Mouse (Mus musculus): ENCODE measurements around the gene Mboat2. TPM values are rescaled to one million over a fixed set of nuclear protein-coding genes. Genes with fewer than 3 reads are reported as not detected.

Gene Mboat2
- polyA plus RNA-seq, 1 experiment from 2014 or later, result 2.8 TPM

DNA sequence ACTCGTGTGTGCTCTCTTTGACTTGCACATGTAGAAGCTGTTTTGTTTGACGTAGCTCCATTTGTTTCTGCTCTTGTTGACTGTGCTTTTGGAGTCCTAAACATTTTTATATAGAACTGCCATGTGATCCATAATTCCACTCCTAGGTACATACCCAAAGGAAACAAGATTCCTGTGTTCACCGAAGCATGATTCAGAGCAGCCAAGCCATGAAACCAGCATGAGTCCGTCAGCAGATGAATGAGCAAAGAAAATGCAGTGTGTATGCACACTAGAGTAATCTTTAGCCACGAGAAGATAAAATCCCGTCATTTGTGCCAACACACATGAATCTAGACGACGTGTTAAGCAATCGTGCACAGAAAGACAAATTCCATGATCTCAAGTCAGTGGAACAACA is 67.5 kb downstream of the Mboat2 start:
- no peaks in the 10 kb centered on the region for H3K9me3 ChIP-seq (replicated peaks; ENCODE audit: control insufficient read depth, low read length)
- no peak overlapping the region for H3K9ac ChIP-seq (ENCODE audit: low read depth, low read length)
- ATAC-seq (ENCODE audit: low read depth), result no peak
- WGBS (ENCODE audit: insufficient replicate concordance), result 74% methylated on average over 9 of the region's 9 CpGs
- H3K27ac ChIP-seq (ENCODE audit: low read length), result no peak overlapping the region
- H3K36me3 ChIP-seq (ENCODE audit: control insufficient read depth, insufficient read depth), result no peaks in the 10 kb centered on the region
- no peak overlapping the region for H3K4me3 ChIP-seq (ENCODE audit: low read depth, low read length)
- H3K27me3 ChIP-seq (ENCODE audit: control insufficient read depth, insufficient read depth, low read depth, low read length), result no peaks in the 10 kb centered on the region
- no peak overlapping the region for H3K4me2 ChIP-seq (ENCODE audit: low read depth, low read length)
- H3K4me1 ChIP-seq (ENCODE audit: control insufficient read depth, low read depth, low read length), result peaks cover 13% of the 10 kb centered on the region

DNA sequence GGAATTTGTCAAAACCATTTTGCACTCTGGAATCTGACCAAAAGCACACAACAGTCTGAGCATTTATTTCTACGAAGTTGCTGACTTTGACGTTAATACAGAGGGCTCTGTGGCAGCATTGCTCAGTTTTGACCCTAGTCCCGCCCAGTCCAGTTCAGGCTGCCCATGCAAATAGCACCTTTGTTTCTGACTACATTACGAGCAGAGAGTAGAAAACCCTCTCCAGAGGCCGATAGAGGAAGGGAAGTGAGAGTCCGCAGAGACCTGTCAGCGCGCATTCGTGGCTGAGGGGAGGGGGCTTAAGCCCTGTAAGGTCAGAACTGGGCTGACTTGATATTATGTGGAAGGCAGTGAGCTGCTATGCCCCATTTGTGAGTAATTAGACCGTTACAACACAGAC is 69.0 kb downstream of the Mboat2 start:
- H3K4me1 ChIP-seq (ENCODE audit: control insufficient read depth, low read depth, low read length), result no peaks in the 10 kb centered on the region
- H3K4me2 ChIP-seq (ENCODE audit: low read depth, low read length), result no peak overlapping the region
- H3K27me3 ChIP-seq (ENCODE audit: control insufficient read depth, insufficient read depth, low read depth, low read length), result no peaks in the 10 kb centered on the region
- WGBS (ENCODE audit: insufficient replicate concordance), result 76% methylated on average over 10 of the region's 10 CpGs
- H3K27ac ChIP-seq (ENCODE audit: low read length), result no peak overlapping the region
- ATAC-seq (ENCODE audit: low read depth), result no peak
- no peak overlapping the region for H3K4me3 ChIP-seq (ENCODE audit: low read depth, low read length)
- H3K36me3 ChIP-seq (ENCODE audit: control insufficient read depth, insufficient read depth), result no peaks in the 10 kb centered on the region
- H3K9me3 ChIP-seq (replicated peaks; ENCODE audit: control insufficient read depth, low read length), result no peaks in the 10 kb centered on the region
- H3K9ac ChIP-seq (ENCODE audit: low read depth, low read length), result no peak overlapping the region

DNA sequence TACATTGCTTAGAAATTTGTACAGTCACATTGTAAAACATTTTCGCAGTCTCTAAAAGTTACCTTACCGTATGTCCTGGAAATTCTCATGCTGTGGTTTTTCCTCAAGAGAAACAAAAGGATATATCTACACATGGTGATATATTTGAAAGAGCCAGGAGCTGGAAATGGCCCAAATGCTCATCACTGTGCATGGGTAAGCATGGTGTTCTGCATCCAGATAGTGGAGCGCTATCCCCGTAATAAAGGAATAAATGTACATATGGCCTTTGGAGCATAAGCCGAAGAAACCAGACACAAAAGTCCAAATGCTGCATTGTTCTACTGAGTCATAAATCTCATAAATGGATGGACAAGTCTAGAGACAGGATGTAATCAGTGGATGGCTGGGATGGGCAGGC is 72.1 kb downstream of the Mboat2 start:
- Histone ChIP-seq H3K9ac (ENCODE audit: low read depth, low read length) (no peak overlapping the region), H3K27me3 (ENCODE audit: control insufficient read depth, insufficient read depth, low read depth, low read length) (no peaks in the 10 kb centered on the region), H3K4me2 (ENCODE audit: low read depth, low read length) (no peak overlapping the region), H3K27ac (ENCODE audit: low read length) (no peak overlapping the region), H3K36me3 (ENCODE audit: control insufficient read depth, insufficient read depth) (no peaks in the 10 kb centered on the region), H3K4me1 (ENCODE audit: control insufficient read depth, low read depth, low read length) (no peaks in the 10 kb centered on the region), H3K4me3 (ENCODE audit: low read depth, low read length) (no peak overlapping the region), H3K9me3 (replicated peaks; ENCODE audit: control insufficient read depth, low read length) (no peaks in the 10 kb centered on the region)
- ATAC-seq (ENCODE audit: low read depth), result no peak
- WGBS (ENCODE audit: insufficient replicate concordance), result 90% methylated on average over 5 of the region's 5 CpGs

DNA sequence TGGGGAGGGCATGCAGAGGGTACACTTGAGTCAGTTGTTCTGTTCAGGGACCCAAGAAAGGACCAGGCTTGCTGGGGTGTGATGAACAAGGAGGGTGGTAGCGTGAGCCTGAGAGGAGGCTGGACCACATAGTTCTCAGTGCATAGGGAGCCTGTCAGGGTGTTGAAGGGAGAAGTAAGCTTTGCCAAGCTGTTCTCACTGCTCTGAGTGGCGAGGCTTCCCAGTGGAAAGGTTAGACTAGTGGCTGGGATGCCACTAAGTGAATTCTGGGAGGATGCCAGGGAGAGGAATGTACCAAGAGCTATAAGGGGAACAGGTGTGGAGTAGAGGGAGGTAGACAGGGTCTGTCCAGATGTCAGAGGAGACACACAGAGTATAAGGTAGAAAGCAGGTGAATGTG is 77.2 kb downstream of the Mboat2 start:
- Histone ChIP-seq H3K4me2 (ENCODE audit: low read depth, low read length) (no peak overlapping the region), H3K36me3 (ENCODE audit: control insufficient read depth, insufficient read depth) (no peaks in the 10 kb centered on the region), H3K4me3 (ENCODE audit: low read depth, low read length) (no peak overlapping the region), H3K27ac (ENCODE audit: low read length) (no peak overlapping the region), H3K9me3 (replicated peaks; ENCODE audit: control insufficient read depth, low read length) (no peaks in the 10 kb centered on the region), H3K9ac (ENCODE audit: low read depth, low read length) (no peak overlapping the region), H3K27me3 (ENCODE audit: control insufficient read depth, insufficient read depth, low read depth, low read length) (no peaks in the 10 kb centered on the region), H3K4me1 (ENCODE audit: control insufficient read depth, low read depth, low read length) (no peaks in the 10 kb centered on the region)
- ATAC-seq (ENCODE audit: low read depth), result no peak
- WGBS (ENCODE audit: insufficient replicate concordance), result 72% methylated on average over 2 of the region's 2 CpGs

DNA sequence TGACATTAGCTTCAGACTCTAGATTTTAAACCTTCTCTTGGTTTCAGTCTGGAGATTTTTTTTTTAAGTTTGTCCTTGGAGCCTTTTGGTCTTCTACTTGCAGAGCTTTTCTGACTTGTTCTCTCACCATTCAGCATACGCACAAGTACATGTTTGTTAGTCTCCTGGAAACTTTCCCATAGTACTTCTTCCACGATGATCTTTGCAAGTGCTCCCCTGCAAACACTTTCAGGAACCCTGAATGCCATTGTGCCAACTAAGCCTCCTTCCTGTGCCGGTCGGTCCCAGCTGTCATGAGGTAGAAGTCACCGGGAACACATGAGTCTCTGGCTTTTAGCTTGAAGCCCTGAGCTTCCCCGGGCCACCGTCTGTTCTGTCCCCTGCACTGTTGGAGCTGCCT is 79.0 kb downstream of the Mboat2 start:
- no peaks in the 10 kb centered on the region for H3K4me1 ChIP-seq (ENCODE audit: control insufficient read depth, low read depth, low read length)
- H3K9ac ChIP-seq (ENCODE audit: low read depth, low read length), result no peak overlapping the region
- H3K36me3 ChIP-seq (ENCODE audit: control insufficient read depth, insufficient read depth), result no peaks in the 10 kb centered on the region
- no peaks in the 10 kb centered on the region for H3K9me3 ChIP-seq (replicated peaks; ENCODE audit: control insufficient read depth, low read length)
- H3K4me2 ChIP-seq (ENCODE audit: low read depth, low read length), result no peak overlapping the region
- H3K27me3 ChIP-seq (ENCODE audit: control insufficient read depth, insufficient read depth, low read depth, low read length), result no peaks in the 10 kb centered on the region
- 86% methylated on average over 7 of the region's 7 CpGs for WGBS (ENCODE audit: insufficient replicate concordance)
- no peak overlapping the region for H3K27ac ChIP-seq (ENCODE audit: low read length)
- no peak for ATAC-seq (ENCODE audit: low read depth)
- no peak overlapping the region for H3K4me3 ChIP-seq (ENCODE audit: low read depth, low read length)

DNA sequence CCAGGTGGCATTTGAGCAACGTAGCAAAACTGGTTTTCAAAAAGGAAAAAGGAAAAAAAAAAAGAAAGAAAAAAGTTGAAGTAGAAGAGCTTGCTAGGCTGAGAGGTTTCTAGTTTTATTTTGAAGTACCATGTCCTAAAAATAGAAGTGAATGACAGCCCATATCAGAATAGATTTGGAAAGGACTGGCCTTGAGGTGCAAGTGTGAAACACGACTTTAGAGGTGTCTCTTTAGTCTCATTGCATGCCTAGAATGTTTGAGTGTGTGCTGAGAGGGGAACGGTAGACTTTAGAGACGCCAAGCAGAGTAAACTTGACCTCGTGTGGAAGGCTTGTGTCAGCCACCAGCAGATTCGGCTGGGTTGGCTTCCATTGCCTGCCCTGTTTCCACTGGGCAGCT is 81.5 kb downstream of the Mboat2 start:
- no peak overlapping the region for H3K4me3 ChIP-seq (ENCODE audit: low read depth, low read length)
- H3K27me3 ChIP-seq (ENCODE audit: control insufficient read depth, insufficient read depth, low read depth, low read length), result no peaks in the 10 kb centered on the region
- no peak for ATAC-seq (ENCODE audit: low read depth)
- H3K4me1 ChIP-seq (ENCODE audit: control insufficient read depth, low read depth, low read length), result no peaks in the 10 kb centered on the region
- no peak overlapping the region for H3K4me2 ChIP-seq (ENCODE audit: low read depth, low read length)
- no peaks in the 10 kb centered on the region for H3K36me3 ChIP-seq (ENCODE audit: control insufficient read depth, insufficient read depth)
- no peak overlapping the region for H3K27ac ChIP-seq (ENCODE audit: low read length)
- H3K9me3 ChIP-seq (replicated peaks; ENCODE audit: control insufficient read depth, low read length), result no peaks in the 10 kb centered on the region
- H3K9ac ChIP-seq (ENCODE audit: low read depth, low read length), result no peak overlapping the region
- 60% methylated on average over 6 of the region's 6 CpGs for WGBS (ENCODE audit: insufficient replicate concordance)

DNA sequence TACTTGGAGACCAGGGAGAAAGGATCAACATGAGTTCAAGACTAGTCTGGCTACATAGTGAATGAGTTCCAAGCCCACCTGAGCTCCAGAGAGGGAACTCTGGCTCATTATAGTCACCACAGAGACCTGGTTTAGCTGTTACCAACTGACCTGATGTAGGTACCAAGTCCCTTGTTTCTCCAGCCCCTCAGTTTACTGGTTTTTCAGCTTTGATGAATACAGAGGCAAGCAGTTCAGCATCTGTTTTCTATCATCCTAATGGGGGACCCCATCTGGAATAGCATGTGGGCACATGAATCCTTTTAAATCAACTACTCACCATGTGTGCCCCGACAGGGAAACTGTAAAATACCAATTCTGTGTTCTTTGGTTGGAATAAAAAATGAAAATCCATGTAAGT is 82.2 kb downstream of the Mboat2 start:
- no peaks in the 10 kb centered on the region for H3K4me1 ChIP-seq (ENCODE audit: control insufficient read depth, low read depth, low read length)
- 53% methylated on average over 1 of the region's 1 CpGs for WGBS (ENCODE audit: insufficient replicate concordance)
- H3K27ac ChIP-seq (ENCODE audit: low read length), result no peak overlapping the region
- H3K27me3 ChIP-seq (ENCODE audit: control insufficient read depth, insufficient read depth, low read depth, low read length), result no peaks in the 10 kb centered on the region
- H3K36me3 ChIP-seq (ENCODE audit: control insufficient read depth, insufficient read depth), result no peaks in the 10 kb centered on the region
- no peak overlapping the region for H3K4me3 ChIP-seq (ENCODE audit: low read depth, low read length)
- H3K9ac ChIP-seq (ENCODE audit: low read depth, low read length), result no peak overlapping the region
- no peaks in the 10 kb centered on the region for H3K9me3 ChIP-seq (replicated peaks; ENCODE audit: control insufficient read depth, low read length)
- no peak overlapping the region for H3K4me2 ChIP-seq (ENCODE audit: low read depth, low read length)
- ATAC-seq (ENCODE audit: low read depth), result no peak

DNA sequence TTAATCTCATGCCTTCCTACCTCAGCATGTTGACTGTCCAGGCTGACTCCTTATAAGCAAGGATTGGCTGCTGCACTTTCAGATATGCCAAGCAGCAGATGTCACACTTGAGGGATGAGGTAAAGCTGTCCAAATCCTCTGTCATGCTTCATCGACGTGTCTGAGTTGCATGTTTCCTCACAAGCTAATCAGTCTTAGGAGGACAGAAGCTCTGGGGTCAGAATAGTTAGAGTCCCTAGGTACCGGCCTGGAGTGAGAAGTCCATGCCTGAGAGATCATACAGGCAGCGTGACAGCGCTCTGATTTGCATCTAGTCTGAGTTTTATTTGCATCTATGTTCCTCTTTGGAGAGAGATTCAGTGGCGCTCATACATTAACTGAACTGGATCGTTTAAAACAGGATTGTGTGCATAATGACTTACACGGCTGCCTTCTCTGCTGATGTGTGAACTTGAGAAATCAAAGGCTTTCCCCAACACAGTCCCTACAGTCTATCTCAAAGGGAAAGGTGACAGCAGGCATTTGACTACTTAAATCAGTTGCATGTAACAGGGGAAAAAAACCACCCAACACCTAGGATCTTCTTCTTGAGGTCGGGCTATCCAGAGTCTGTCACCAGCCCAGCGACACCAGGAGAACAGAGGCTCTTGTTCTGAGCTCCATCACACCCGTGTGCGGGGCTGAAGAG is 88.0 kb downstream of the Mboat2 start:
- Histone ChIP-seq H3K4me1 (ENCODE audit: control insufficient read depth, low read depth, low read length) (peaks cover 3% of the 10 kb centered on the region), H3K9ac (ENCODE audit: low read depth, low read length) (no peak overlapping the region), H3K9me3 (replicated peaks; ENCODE audit: control insufficient read depth, low read length) (no peaks in the 10 kb centered on the region), H3K36me3 (ENCODE audit: control insufficient read depth, insufficient read depth) (no peaks in the 10 kb centered on the region), H3K27me3 (ENCODE audit: control insufficient read depth, insufficient read depth, low read depth, low read length) (no peaks in the 10 kb centered on the region), H3K27ac (ENCODE audit: low read length) (no peak overlapping the region), H3K4me2 (ENCODE audit: low read depth, low read length) (no peak overlapping the region), H3K4me3 (ENCODE audit: low read depth, low read length) (no peak overlapping the region)
- WGBS (ENCODE audit: insufficient replicate concordance), result 81% methylated on average over 12 of the region's 12 CpGs
- ATAC-seq (ENCODE audit: low read depth), result no peak

DNA sequence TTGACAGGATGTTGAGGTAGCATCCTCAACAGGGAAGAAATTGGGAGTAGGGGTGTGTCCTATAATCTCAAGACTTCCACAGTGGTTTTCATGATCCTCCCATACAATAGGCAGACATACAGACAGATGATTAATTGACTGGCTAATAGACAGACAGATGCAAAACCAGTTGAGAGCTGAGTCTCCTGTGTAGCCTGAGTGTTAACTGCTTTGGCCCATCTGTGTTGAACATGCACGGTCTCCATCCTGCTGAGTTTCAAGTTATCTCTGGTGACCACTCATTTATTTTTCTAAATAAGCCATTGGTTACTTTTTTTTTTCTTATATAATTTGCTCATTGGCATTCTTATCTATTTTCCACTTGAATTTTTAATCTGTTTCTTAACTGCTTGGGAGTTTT is 90.2 kb downstream of the Mboat2 start:
- WGBS (ENCODE audit: insufficient replicate concordance), result 14% methylated on average over 1 of the region's 1 CpGs
- no peak overlapping the region for H3K4me2 ChIP-seq (ENCODE audit: low read depth, low read length)
- ATAC-seq (ENCODE audit: low read depth), result no peak

More for the DNA sequence above, 90.2 kb downstream of the Mboat2 start:
- no peak overlapping the region for H3K9ac ChIP-seq (ENCODE audit: low read depth, low read length)
- no peaks in the 10 kb centered on the region for H3K36me3 ChIP-seq (ENCODE audit: control insufficient read depth, insufficient read depth)
- H3K4me3 ChIP-seq (ENCODE audit: low read depth, low read length), result no peak overlapping the region
- H3K27ac ChIP-seq (ENCODE audit: low read length), result no peak overlapping the region
- H3K4me1 ChIP-seq (ENCODE audit: control insufficient read depth, low read depth, low read length), result peaks cover 3% of the 10 kb centered on the region
- no peaks in the 10 kb centered on the region for H3K27me3 ChIP-seq (ENCODE audit: control insufficient read depth, insufficient read depth, low read depth, low read length)
- no peaks in the 10 kb centered on the region for H3K9me3 ChIP-seq (replicated peaks; ENCODE audit: control insufficient read depth, low read length)
